Mouse (Mus musculus) stomach, postnatal 0 days (tissue): ENCODE measurements around the gene Clec4d. TPM values are rescaled to one million over a fixed set of nuclear protein-coding genes. Genes with fewer than 3 reads are reported as not detected.
A peak's percentile ranks its signal among the peaks of the same experiment; 100 is the strongest.
"Not testable (repeated sequence)": the region's sequence is repeated elsewhere in the genome, so short reads cannot be mapped to it uniquely, and the experiment has no call there.

ENCODE experiments used
- ATAC-seq: fragments of 200-750 bp; cut with Nextera tagmentation; 2 replicates; pipeline ENCODE4 v1.8.0; 2017; ENCODE audit not compliant: low FRiP score, low TSS enrichment
- DNase-seq: peaks from one replicate; pipeline ENCODE4 v3.0.0-alpha.2; 2016; ENCODE audit warnings: low spot score
- H3K27ac ChIP-seq: fragments of 300-500 bp; sonication (generic); replicated peaks from 2 replicates; pipeline ENCODE4 v1.5.1; 2014; ENCODE audit warnings: mild to moderate bottlenecking, control low read depth
- H3K27me3 ChIP-seq: fragments of 300-500 bp; sonication (generic); 2 replicates; pipeline ENCODE4 v1.6.1; 2014; ENCODE audit warnings: low read length; ENCODE audit not compliant: control insufficient read depth, insufficient read depth
- H3K36me3 ChIP-seq: fragments of 300-500 bp; sonication (generic); 2 replicates; pipeline ENCODE4 v1.6.1; 2014; ENCODE audit warnings: low read length, mixed read lengths; ENCODE audit not compliant: control insufficient read depth, insufficient read depth
- H3K4me1 ChIP-seq: fragments of 300-500 bp; sonication (generic); replicated peaks from 2 replicates; pipeline ENCODE4 v1.6.1; 2014; ENCODE audit warnings: antibody characterized with exemption; ENCODE audit not compliant: control insufficient read depth, insufficient read depth
- H3K4me2 ChIP-seq: fragments of 300-500 bp; sonication (generic); replicated peaks from 2 replicates; pipeline ENCODE4 v1.6.1; 2014; ENCODE audit warnings: low read depth, mild to moderate bottlenecking, control low read depth, moderate library complexity
- H3K4me3 ChIP-seq: fragments of 300-500 bp; sonication (generic); 2 replicates; pipeline ENCODE4 v1.5.1; 2014; ENCODE audit warnings: low read depth, low read length, control low read depth
- H3K9ac ChIP-seq: fragments of 300-500 bp; sonication (generic); 2 replicates; pipeline ENCODE4 v1.6.1; 2014; ENCODE audit warnings: mild to moderate bottlenecking, low read length, control low read depth, mixed read lengths
- H3K9me3 ChIP-seq: fragments of 300-500 bp; sonication (generic); 2 replicates; pipeline ENCODE4 v1.6.1; 2016; ENCODE audit warnings: low read length; ENCODE audit not compliant: control insufficient read depth
- CTCF ChIP-seq: IDR thresholded peaks from 2 replicates; pipeline ENCODE4 v1.5.1; 2016; ENCODE audit warnings: antibody characterized with exemption, low read depth, mild to moderate bottlenecking, moderate library complexity
- EP300 ChIP-seq: optimal IDR thresholded peaks from 2 replicates; pipeline ENCODE3; 2016; ENCODE audit warnings: antibody characterized with exemption
- WGBS: fragments of 180-500 bp; shearing (Covaris S2); extraction: QIAGEN DNeasy Blood & Tissue Kit; methylation state at CpG from one replicate; pipeline ENCODE4 v1.1.7; 2014; 5-methylcytosine and 5-hydroxymethylcytosine counted together
- polyA plus RNA-seq: library from polyadenylated mRNA; unstranded; fragments of >200 nt; fragmentation: Nextera tagmentation; extraction: Ambion mirVana; gene quantifications from 2 replicates; pipeline ENCODE4 v1.2.1, GENCODE M21; 2015

The Clec4d gene
- polyA plus RNA-seq, result 0.11 TPM in 2 replicates

- ATAC-seq (no peak), DNase-seq (no peak)
- no peaks in the 10 kb centered on the region for H3K9me3 ChIP-seq
- no peaks in the 10 kb centered on the region for H3K36me3 ChIP-seq
- no peak within 1 kb of the TSS for H3K4me2 ChIP-seq
- TF ChIP-seq CTCF (peak; percentile 38), EP300 (no peak)
- H3K9ac ChIP-seq, result no peak within 1 kb of the TSS
- H3K4me3 ChIP-seq, result no peak within 1 kb of the TSS
- no peaks in the 10 kb centered on the region for H3K27me3 ChIP-seq
- no peak within 1 kb of the TSS for H3K27ac ChIP-seq
- H3K4me1 ChIP-seq, result no peaks in the 10 kb centered on the region
- WGBS, result 68% methylated on average over 4 of the region's 4 CpGs
These were observed at the start of gene Clec4d for GRCm38 (mm10) chr6:123261555-123262161. Gene Clec4d (plus strand): TSS chr6:123262111.

- ATAC-seq, result no peak
- H3K27ac ChIP-seq, result no peak overlapping the region
- H3K9ac ChIP-seq, result no peak overlapping the region
- no peaks in the 10 kb centered on the region for H3K4me1 ChIP-seq
- H3K4me2 ChIP-seq, result no peak overlapping the region
- no peak for TF ChIP-seq EP300
- no peak for TF ChIP-seq CTCF
- DNase-seq, result no peak
- no peaks in the 10 kb centered on the region for H3K27me3 ChIP-seq
- no peaks in the 10 kb centered on the region for H3K9me3 ChIP-seq
- H3K4me3 ChIP-seq, result no peak overlapping the region
- WGBS, result 51% methylated on average over 2 of the region's 2 CpGs
- no peaks in the 10 kb centered on the region for H3K36me3 ChIP-seq
These were observed 34.3 kb upstream of the Clec4d start for GRCm38 (mm10) chr6:123227519-123228166.

GRCm38 (mm10) chr6:123229644-123230043, 32.3 kb upstream of the Clec4d start, which contains the start of gene Clec4n:
Gene Clec4n (plus strand): TSS chr6:123229843.
- H3K27ac ChIP-seq, result no peak within 1 kb of the TSS
- 60% methylated on average over 3 of the region's 3 CpGs for WGBS
- DNase-seq, result no peak

GRCm38 (mm10) chr6:123231149-123231548, 30.8 kb upstream of the Clec4d start:
- 57% methylated on average over 2 of the region's 2 CpGs for WGBS
- TF ChIP-seq CTCF (no peak), EP300 (no peak)

More at GRCm38 (mm10) chr6:123229644-123230043, 32.3 kb upstream of the Clec4d start, which contains the start of gene Clec4n:
- Histone ChIP-seq H3K27me3 (no peaks in the 10 kb centered on the region), H3K36me3 (no peaks in the 10 kb centered on the region), H3K4me1 (no peaks in the 10 kb centered on the region), H3K9me3 (no peaks in the 10 kb centered on the region), H3K9ac (no peak within 1 kb of the TSS), H3K4me2 (no peak within 1 kb of the TSS), H3K4me3 (no peak within 1 kb of the TSS)
- ATAC-seq, result no peak
- TF ChIP-seq EP300 (no peak), CTCF (no peak)

GRCm38 (mm10) chr6:123237582-123237981, 24.3 kb upstream of the Clec4d start:
- no peak for ATAC-seq

More at GRCm38 (mm10) chr6:123231149-123231548, 30.8 kb upstream of the Clec4d start:
- Histone ChIP-seq H3K4me1 (no peaks in the 10 kb centered on the region), H3K27ac (no peak overlapping the region), H3K4me2 (no peak overlapping the region), H3K4me3 (no peak overlapping the region), H3K36me3 (no peaks in the 10 kb centered on the region), H3K9ac (no peak overlapping the region), H3K27me3 (no peaks in the 10 kb centered on the region), H3K9me3 (no peaks in the 10 kb centered on the region)
- ATAC-seq, result no peak
- no peak for DNase-seq

GRCm38 (mm10) chr6:123244201-123244600, 17.7 kb upstream of the Clec4d start:
- Histone ChIP-seq H3K27me3 (no peaks in the 10 kb centered on the region), H3K9ac (no peak overlapping the region), H3K4me1 (no peaks in the 10 kb centered on the region), H3K36me3 (no peaks in the 10 kb centered on the region), H3K4me3 (no peak overlapping the region), H3K27ac (no peak overlapping the region), H3K4me2 (no peak overlapping the region), H3K9me3 (no peaks in the 10 kb centered on the region)
- WGBS, result 80% methylated on average over 5 of the region's 5 CpGs
- no peak for DNase-seq
- TF ChIP-seq CTCF, result no peak
- no peak for TF ChIP-seq EP300
- ATAC-seq, result no peak

More at GRCm38 (mm10) chr6:123237582-123237981, 24.3 kb upstream of the Clec4d start:
- Histone ChIP-seq H3K4me1 (no peaks in the 10 kb centered on the region), H3K27me3 (no peaks in the 10 kb centered on the region), H3K4me3 (no peak overlapping the region), H3K36me3 (no peaks in the 10 kb centered on the region), H3K27ac (no peak overlapping the region), H3K4me2 (no peak overlapping the region), H3K9ac (no peak overlapping the region), H3K9me3 (no peaks in the 10 kb centered on the region)
- TF ChIP-seq EP300 (no peak), CTCF (no peak)
- no peak for DNase-seq

GRCm38 (mm10) chr6:123248862-123249261, 13.0 kb upstream of the Clec4d start:
- not testable (repeated sequence) for H3K27me3 ChIP-seq, H3K9ac ChIP-seq, H3K9me3 ChIP-seq, H3K4me1 ChIP-seq, H3K36me3 ChIP-seq, ATAC-seq, H3K27ac ChIP-seq, H3K4me2 ChIP-seq, DNase-seq, H3K4me3 ChIP-seq
- WGBS, result 73% methylated on average over 2 of the region's 2 CpGs
